10 mouse cellular contexts compared by ENCODE assay signal in the genomic region with DNA sequence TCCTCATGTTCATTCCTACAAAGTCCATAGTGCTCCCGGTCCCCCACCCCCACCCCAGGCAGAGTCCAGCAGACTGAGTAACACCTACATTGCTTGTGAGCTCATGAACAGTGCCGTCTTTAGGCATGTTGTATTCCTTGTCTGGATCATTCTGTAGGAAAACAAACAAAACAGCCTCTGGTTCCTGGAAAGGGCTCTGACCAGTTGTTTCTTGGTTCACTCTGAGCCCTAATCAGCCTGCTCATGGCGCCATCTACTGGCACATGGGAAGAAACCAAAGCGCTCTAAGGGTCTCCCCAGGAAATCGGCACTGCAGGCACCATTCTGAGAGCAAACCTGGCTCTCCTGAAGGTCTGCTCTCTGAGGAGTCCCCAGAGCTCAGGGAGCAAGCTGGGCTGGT. TPM values are rescaled to one million over a fixed set of nuclear protein-coding genes. Genes with fewer than 3 reads are reported as not detected.
DNase-seq lines count a peak whose midpoint lies in the region; ATAC-seq lines count a peak whose summit lies in the region.
"Had no signal": no experiment of that assay in that cellular context is flagged by ENCODE, and none has a peak within 500 bp of the region (broad histone marks: within the 10 kb centered on the region; RNA-seq: fewer than 3 reads in every experiment).

No protein-coding gene starts in this region.

- H3K4me2 ChIP-seq in hindbrain, embryonic 13.5 days = no peak overlapping the region
- H3K4me2 ChIP-seq: neural tube, embryonic 12.5 days had no signal

- peaks cover 18% of the 10 kb centered on the region; the same call in 1 of the 2 replicates for H3K4me1 ChIP-seq in hindbrain, embryonic 10.5 days (replicated peaks)
- H3K4me1 ChIP-seq in hindbrain, embryonic 13.5 days (replicated peaks) = no peaks in the 10 kb centered on the region
- H3K4me1 ChIP-seq: neural tube, embryonic 12.5 days had no signal

- DNase-seq in hindbrain, embryonic 10.5 days (ENCODE audit: low spot score) = peak; percentile 60
- peak; percentile 65 for DNase-seq in CD4-positive helper T cell, adult 2 months (ENCODE audit: low read depth, low spot score)
- DNase-seq in ZHBTc4 (ENCODE audit: low read depth, low spot score) = peak; percentile 85
- DNase-seq in fibroblast of lung, adult 2 months (ENCODE audit: low read depth) = peak; percentile 27
- peak; percentile 78 for DNase-seq in kidney, postnatal 14 days

- no peak overlapping the region for H3K27ac ChIP-seq in hindbrain, embryonic 10.5 days
- H3K27ac ChIP-seq in hindbrain, embryonic 13.5 days = no peak overlapping the region
- H3K27ac ChIP-seq: neural tube, embryonic 12.5 days had no signal

- ATAC-seq in hindbrain, embryonic 13.5 days (ENCODE audit: low FRiP score) = no peak
- ATAC-seq in megakaryocyte-erythroid progenitor cell, adult 5-6 weeks (replicated peaks; ENCODE audit: low FRiP score, low TSS enrichment, poor library complexity, severe bottlenecking) = 0 out of 2 replicates have a peak, but pooled peaks have one; percentile 47
- no peak; the same call in 1 of the 2 replicates for ATAC-seq in erythroblast, adult 5-6 weeks (replicated peaks; ENCODE audit: low FRiP score, poor library complexity, severe bottlenecking)

- peaks cover 96% of the 10 kb centered on the region for H3K36me3 ChIP-seq in hindbrain, embryonic 10.5 days
- H3K36me3 ChIP-seq in hindbrain, embryonic 13.5 days = peaks cover 99% of the 10 kb centered on the region

- H3K9ac ChIP-seq in hindbrain, embryonic 13.5 days = no peak overlapping the region
- H3K9ac ChIP-seq: neural tube, embryonic 12.5 days had no signal

- H3K4me3 ChIP-seq in hindbrain, embryonic 10.5 days = no peak overlapping the region
- no peak overlapping the region for H3K4me3 ChIP-seq in hindbrain, embryonic 13.5 days
- H3K4me3 ChIP-seq: neural tube, embryonic 12.5 days had no signal

- no peaks in the 10 kb centered on the region for H3K27me3 ChIP-seq in hindbrain, embryonic 10.5 days (ENCODE audit: insufficient read depth, poor library complexity, severe bottlenecking)
- H3K27me3 ChIP-seq in hindbrain, embryonic 13.5 days = no peaks in the 10 kb centered on the region
- H3K27me3 ChIP-seq: neural tube, embryonic 12.5 days had no signal

- 34% methylated on average over 5 of the region's 5 CpGs for WGBS in hindbrain, embryonic 10.5 days
- WGBS in hindbrain, embryonic 13.5 days = 31% methylated on average over 5 of the region's 5 CpGs

- H3K9me3 ChIP-seq in hindbrain, embryonic 10.5 days = no peaks in the 10 kb centered on the region
- H3K9me3 ChIP-seq in hindbrain, embryonic 13.5 days = no peaks in the 10 kb centered on the region
- H3K9me3 ChIP-seq: neural tube, embryonic 12.5 days had no signal

RNA-seq across cellular contexts. Expression of a gene that starts 12.7 kb away (rescaled TPM):
- 52.2 and 79.2 TPM in 2 replicates for polyA plus RNA-seq in hindbrain, embryonic 10.5 days (2016; fragmentation: Nextera tagmentation; extraction: Ambion mirVana)
- polyA plus RNA-seq in hindbrain, embryonic 13.5 days (2015; fragmentation: Nextera tagmentation; extraction: Ambion mirVana) = 94.4 and 97.5 TPM in 2 replicates
- total RNA-seq in megakaryocyte-erythroid progenitor cell, adult 5-6 weeks (2014; fragmentation: Nextera tagmentation) = 52.5 and 57.0 TPM in 2 replicates
- total RNA-seq in megakaryocyte-erythroid progenitor cell, adult 5-6 weeks (2017) = 17.3 and 25.5 TPM in 2 replicates
- total RNA-seq in erythroblast, adult 5-6 weeks (2015; ENCODE audit: low replicate concordance) = 12.1 and 34.6 TPM in 2 replicates
- 7.8 and 14.1 TPM in 2 replicates for total RNA-seq in erythroblast, adult 5-6 weeks (2017; ENCODE audit: low replicate concordance)

RNA-seq across cellular contexts. Expression of a gene that starts 13.6 kb away (rescaled TPM):
- polyA plus RNA-seq in hindbrain, embryonic 10.5 days (2016; fragmentation: Nextera tagmentation; extraction: Ambion mirVana) = 0.11 and 0.33 TPM in 2 replicates
- 0.27 and 0.56 TPM in 2 replicates for polyA plus RNA-seq in hindbrain, embryonic 13.5 days (2015; fragmentation: Nextera tagmentation; extraction: Ambion mirVana)
- not detected in 2 replicates for total RNA-seq in megakaryocyte-erythroid progenitor cell, adult 5-6 weeks (2014; fragmentation: Nextera tagmentation)
- total RNA-seq in megakaryocyte-erythroid progenitor cell, adult 5-6 weeks (2017) = not detected in 2 replicates
- total RNA-seq in erythroblast, adult 5-6 weeks (2015; ENCODE audit: low replicate concordance) = not detected in 2 replicates
- not detected in 2 replicates for total RNA-seq in erythroblast, adult 5-6 weeks (2017; ENCODE audit: low replicate concordance)
- polyA plus RNA-seq: frontal cortex, adult 2 months had no signal

RNA-seq across cellular contexts. Expression of a gene that starts 20.3 kb away (rescaled TPM):
- 96.2 and 100 TPM in 2 replicates for polyA plus RNA-seq in hindbrain, embryonic 10.5 days (2016; fragmentation: Nextera tagmentation; extraction: Ambion mirVana)
- 63.7 and 64.4 TPM in 2 replicates for polyA plus RNA-seq in hindbrain, embryonic 13.5 days (2015; fragmentation: Nextera tagmentation; extraction: Ambion mirVana)
- 68.2 and 80.6 TPM in 2 replicates for total RNA-seq in megakaryocyte-erythroid progenitor cell, adult 5-6 weeks (2014; fragmentation: Nextera tagmentation)
- total RNA-seq in megakaryocyte-erythroid progenitor cell, adult 5-6 weeks (2017) = 43.9 and 64.9 TPM in 2 replicates
- 7.5 and 11.7 TPM in 2 replicates for total RNA-seq in erythroblast, adult 5-6 weeks (2015; ENCODE audit: low replicate concordance)
- 8.5 and 15.1 TPM in 2 replicates for total RNA-seq in erythroblast, adult 5-6 weeks (2017; ENCODE audit: low replicate concordance)

RNA-seq across cellular contexts. Expression of a gene that starts 40.9 kb away (rescaled TPM):
- polyA plus RNA-seq in hindbrain, embryonic 10.5 days (2016; fragmentation: Nextera tagmentation; extraction: Ambion mirVana) = 15.1 and 29.1 TPM in 2 replicates
- 14.2 and 24.3 TPM in 2 replicates for polyA plus RNA-seq in hindbrain, embryonic 13.5 days (2015; fragmentation: Nextera tagmentation; extraction: Ambion mirVana)
- total RNA-seq in megakaryocyte-erythroid progenitor cell, adult 5-6 weeks (2014; fragmentation: Nextera tagmentation) = 0.26 TPM in 1 of 2 replicates, not detected in the other
- total RNA-seq in megakaryocyte-erythroid progenitor cell, adult 5-6 weeks (2017) = not detected in 2 replicates
- not detected in 2 replicates for total RNA-seq in erythroblast, adult 5-6 weeks (2015; ENCODE audit: low replicate concordance)
- total RNA-seq in erythroblast, adult 5-6 weeks (2017; ENCODE audit: low replicate concordance) = not detected in 2 replicates

RNA-seq across cellular contexts. Expression of a gene that starts 56.4 kb away (rescaled TPM):
- 0.35 and 0.76 TPM in 2 replicates for polyA plus RNA-seq in hindbrain, embryonic 10.5 days (2016; fragmentation: Nextera tagmentation; extraction: Ambion mirVana)
- polyA plus RNA-seq in hindbrain, embryonic 13.5 days (2015; fragmentation: Nextera tagmentation; extraction: Ambion mirVana) = 0.35 and 0.43 TPM in 2 replicates
- 0.32 TPM in 1 of 2 replicates, not detected in the other for total RNA-seq in megakaryocyte-erythroid progenitor cell, adult 5-6 weeks (2014; fragmentation: Nextera tagmentation)
- total RNA-seq in megakaryocyte-erythroid progenitor cell, adult 5-6 weeks (2017) = 0.69 and 0.80 TPM in 2 replicates
- total RNA-seq in erythroblast, adult 5-6 weeks (2015; ENCODE audit: low replicate concordance) = not detected in 2 replicates
- total RNA-seq in erythroblast, adult 5-6 weeks (2017; ENCODE audit: low replicate concordance) = 0.09 and 0.56 TPM in 2 replicates

Comparison
In these comparisons a context has a peak if more than half of its experiments do, and no peak if none do; other contexts are left out.
1. DNase-seq: peak in every context shown above with its lines; median percentile 85 in ZHBTc4; 78 in kidney, postnatal 14 days; 65 in CD4-positive helper T cell, adult 2 months; 60 in hindbrain, embryonic 10.5 days; 27 in fibroblast of lung, adult 2 months.